In the genomic region with DNA sequence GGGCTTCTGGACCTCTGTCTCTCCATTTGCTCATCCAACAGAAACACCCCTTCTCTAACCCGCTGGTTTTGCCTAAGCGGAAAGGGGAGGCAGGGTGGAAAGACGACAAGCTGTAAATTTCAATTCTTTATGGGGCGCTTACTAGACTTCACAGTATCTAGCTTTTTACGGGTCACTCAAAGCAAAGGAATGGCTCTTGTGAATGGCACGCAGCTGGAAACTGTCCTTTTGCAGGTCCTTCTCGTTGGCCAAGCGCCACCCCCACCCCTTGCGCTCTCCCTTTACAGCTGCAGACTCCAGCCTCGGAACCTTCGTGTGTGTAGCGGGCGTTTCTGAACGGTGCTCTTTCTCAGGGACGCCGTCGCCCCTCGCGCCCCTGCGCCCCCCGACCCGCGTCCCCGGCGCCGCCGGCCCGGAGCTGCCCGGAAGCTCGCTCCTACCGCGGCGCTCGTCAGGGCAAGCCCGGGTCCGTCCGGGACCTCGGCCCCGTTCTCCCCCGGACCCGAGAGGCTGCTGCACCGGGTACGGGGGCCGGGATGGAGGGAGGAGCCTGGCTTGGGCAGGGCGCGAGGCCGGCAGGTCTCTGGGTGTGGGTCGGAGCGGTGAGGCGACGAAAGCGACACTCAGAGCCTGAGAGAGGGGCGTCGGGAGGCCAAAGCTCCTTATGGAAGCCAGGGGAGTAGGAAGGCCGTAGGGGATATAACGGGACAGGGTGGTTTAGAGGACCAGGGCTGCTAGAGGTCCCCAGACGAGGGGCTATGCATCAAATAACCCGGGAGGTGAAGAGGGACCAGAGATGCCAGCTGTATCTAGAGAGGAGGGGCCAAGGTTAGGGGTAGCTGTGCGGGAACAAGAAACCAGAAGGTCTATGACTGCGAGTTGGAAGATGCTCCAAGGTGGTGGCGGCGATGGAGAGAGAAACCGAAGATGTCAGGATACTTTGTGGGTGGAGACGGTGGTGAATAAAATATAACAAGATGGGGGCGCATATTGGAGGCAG, we compare ENCODE assay signal across 9 mouse cellular contexts. TPM values are rescaled to one million over a fixed set of nuclear protein-coding genes. Genes with fewer than 3 reads are reported as not detected.
DNase-seq lines count a peak whose midpoint lies in the region; ATAC-seq and TF ChIP-seq lines count a peak whose summit lies in the region.
"Had no signal": no experiment of that assay in that cellular context is flagged by ENCODE, and none has a peak within 500 bp of the region (broad histone marks: within the 10 kb centered on the region; RNA-seq: fewer than 3 reads in every experiment).

Gene Zfp580, plus strand, starts transcription at position 346 of the 1,000 bp plus-strand sequence.

- peak within 1 kb of the TSS; percentile 93 for H3K9ac ChIP-seq in limb, embryonic 12.5 days (replicated peaks)
- H3K9ac ChIP-seq in midbrain, embryonic 13.5 days (replicated peaks), result peak within 1 kb of the TSS; percentile 89

- peaks cover 40% of the 10 kb centered on the region for H3K4me1 ChIP-seq in limb, embryonic 12.5 days (replicated peaks)
- peaks cover 39% of the 10 kb centered on the region for H3K4me1 ChIP-seq in midbrain, embryonic 13.5 days (replicated peaks)
- H3K4me1 ChIP-seq in spleen, adult 2 months (ENCODE audit: control insufficient read depth, insufficient read depth, insufficient read length), result peaks cover 11% of the 10 kb centered on the region

- H3K4me3 ChIP-seq in limb, embryonic 12.5 days (replicated peaks), result peak within 1 kb of the TSS; percentile 80
- peak within 1 kb of the TSS; percentile 77 for H3K4me3 ChIP-seq in midbrain, embryonic 13.5 days (replicated peaks)
- peak within 1 kb of the TSS; percentile 65 for H3K4me3 ChIP-seq in spleen, adult 2 months (ENCODE audit: extremely low read depth, insufficient read depth, insufficient read length)

- TF ChIP-seq POLR2A in spleen, adult 2 months (IDR thresholded peaks at IDR 0.05; ENCODE audit: low read depth, low read length), result no peak

- H3K27me3 ChIP-seq in limb, embryonic 12.5 days, result peaks cover 48% of the 10 kb centered on the region
- peaks cover 45% of the 10 kb centered on the region for H3K27me3 ChIP-seq in midbrain, embryonic 13.5 days
- H3K27me3 ChIP-seq in spleen, adult 2 months (ENCODE audit: control insufficient read depth, insufficient read depth, low read length), result peaks cover 19% of the 10 kb centered on the region

- H3K9me3 ChIP-seq in limb, embryonic 12.5 days, result 0 out of 2 replicates have a peak, but pooled peaks cover 3% of the 10 kb centered on the region
- no peaks in the 10 kb centered on the region for H3K9me3 ChIP-seq in midbrain, embryonic 13.5 days

- 0 out of 2 replicates have a peak, but pooled peaks cover 3% of the 10 kb centered on the region for H3K36me3 ChIP-seq in limb, embryonic 12.5 days
- H3K36me3 ChIP-seq in midbrain, embryonic 13.5 days, result no peaks in the 10 kb centered on the region
- H3K36me3 ChIP-seq in spleen, adult 2 months (ENCODE audit: control insufficient read depth, insufficient read depth, low read length), result no peaks in the 10 kb centered on the region
- H3K36me3 ChIP-seq: G1E had no signal

- no peak for TF ChIP-seq CTCF in spleen, adult 2 months (IDR thresholded peaks at IDR 0.05; ENCODE audit: extremely low read depth, insufficient read depth, insufficient read length, insufficient replicate concordance)

- ATAC-seq in limb, embryonic 12.5 days (ENCODE audit: insufficient number of reproducible peaks, insufficient read depth, low FRiP score, low TSS enrichment, low read depth), result peak; percentile 66
- peak; percentile 83 for ATAC-seq in midbrain, embryonic 13.5 days

- DNase-seq in layer of hippocampus, adult 11-12 months (ENCODE audit: low spot score), result peak; percentile 73
- no peak for DNase-seq in layer of hippocampus, adult 9-10 months (ENCODE audit: low spot score)
- peak; percentile 87 for DNase-seq in embryo, embryonic 9.5 days (ENCODE audit: extremely low spot score)
- peak; percentile 98 for DNase-seq in heart, adult 11 months
- DNase-seq in kidney, adult 11 months, result peak; percentile 68
- DNase-seq in spleen, adult 2 months (ENCODE audit: low read depth in 1 of 2, low spot score in 2 of 2), result peak in 1 of 2 experiments; percentile 48

- H3K4me2 ChIP-seq in limb, embryonic 12.5 days, result peak within 1 kb of the TSS; percentile 89
- H3K4me2 ChIP-seq in midbrain, embryonic 13.5 days (replicated peaks), result peak within 1 kb of the TSS; percentile 91

- 1% methylated on average over 65 of the region's 65 CpGs for WGBS in limb, embryonic 12.5 days
- WGBS in midbrain, embryonic 13.5 days, result under 1% methylated on average over 65 of the region's 65 CpGs
- WGBS in spleen, adult 2 months, result 2% methylated on average over 65 of the region's 65 CpGs

- H3K27ac ChIP-seq in limb, embryonic 12.5 days, result peak within 1 kb of the TSS; percentile 75
- peak within 1 kb of the TSS; percentile 92 for H3K27ac ChIP-seq in midbrain, embryonic 13.5 days
- H3K27ac ChIP-seq in spleen, adult 2 months (ENCODE audit: insufficient read depth, low read length), result peak within 1 kb of the TSS; percentile 1; the same call in 1 of the 2 replicates

RNA-seq across cellular contexts. Expression of gene Zfp580, which starts in this region (rescaled TPM):
- polyA plus RNA-seq in limb, embryonic 12.5 days (2016; fragmentation: Nextera tagmentation; extraction: Ambion mirVana), result 29.3 and 39.6 TPM in 2 replicates
- 70.1 and 72.8 TPM in 2 replicates for polyA plus RNA-seq in midbrain, embryonic 13.5 days (2015; fragmentation: Nextera tagmentation; extraction: Ambion mirVana)
- 12.7 and 24.9 TPM in 2 replicates for polyA plus RNA-seq in spleen, adult 2 months (2012; rRNA removed)

Comparison
In these comparisons a context has a peak if more than half of its experiments do, and no peak if none do; other contexts are left out.
1. H3K27ac ChIP-seq: peak in every context shown above with its lines; median percentile 92 in midbrain, embryonic 13.5 days; 75 in limb, embryonic 12.5 days; 1 in spleen, adult 2 months.